Mouse (Mus musculus) ovary, postnatal 10 days (tissue): ENCODE data around the gene Fndc8.

ENCODE experiments used
- DNase-seq: peaks from one replicate; pipeline ENCODE4 v3.0.0; 2022; ENCODE audit warnings: low spot score

Gene Fndc8

DNA sequence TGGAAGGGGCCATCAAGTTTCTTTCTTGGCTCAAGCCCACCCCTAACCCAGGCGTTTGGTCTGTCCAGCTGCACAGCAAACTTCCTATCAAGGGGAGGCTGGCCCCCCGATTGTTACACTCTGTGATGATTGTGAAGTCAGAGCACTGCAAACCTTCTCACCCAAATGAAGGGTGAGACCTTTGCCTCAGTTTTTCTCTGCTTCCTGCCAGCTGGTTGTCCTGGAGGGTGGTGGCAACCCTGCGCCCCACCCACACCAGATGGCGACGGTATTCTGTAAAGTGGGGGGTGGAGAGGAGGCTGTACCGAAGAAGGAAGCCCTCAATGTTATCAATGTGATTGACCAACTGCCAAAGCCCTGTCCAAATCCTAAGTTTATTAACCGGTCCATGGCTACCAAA is at the start of gene Fndc8:
TSS of gene Fndc8 (plus strand) at position 189 of the 400 bp plus-strand sequence.
- no peak for DNase-seq

DNA sequence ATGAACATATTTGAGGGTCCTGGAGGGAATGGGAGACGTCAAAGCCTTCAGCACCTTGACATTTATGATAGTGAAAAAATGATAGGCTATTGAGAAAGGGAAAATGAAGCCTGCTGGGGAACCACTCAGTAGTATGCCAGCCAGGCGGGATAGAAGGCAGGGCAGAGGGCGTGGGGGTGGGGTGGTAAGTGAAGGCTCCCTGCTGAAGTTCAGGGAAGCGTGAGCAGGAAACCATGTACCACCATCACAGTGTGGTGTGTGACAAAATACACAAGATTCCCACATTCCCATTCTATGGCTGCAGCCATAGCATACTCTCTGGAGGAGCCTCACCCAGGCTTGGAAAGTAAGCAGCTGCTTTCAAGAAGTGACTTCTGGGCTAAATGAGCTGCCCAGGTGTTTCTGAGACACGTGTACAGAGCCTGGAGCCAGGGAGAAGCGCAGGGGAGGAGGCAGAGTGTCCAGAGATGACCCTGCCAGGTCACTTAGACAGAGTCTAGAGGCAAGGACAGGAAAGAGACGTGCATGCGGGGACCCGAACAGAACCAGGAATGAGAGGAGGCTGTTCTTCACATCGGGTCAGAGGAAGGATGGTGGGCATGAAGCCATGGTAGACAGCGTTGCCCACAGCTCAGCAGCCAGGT is 47.0 kb upstream of the Fndc8 start:
- DNase-seq: no peak

DNA sequence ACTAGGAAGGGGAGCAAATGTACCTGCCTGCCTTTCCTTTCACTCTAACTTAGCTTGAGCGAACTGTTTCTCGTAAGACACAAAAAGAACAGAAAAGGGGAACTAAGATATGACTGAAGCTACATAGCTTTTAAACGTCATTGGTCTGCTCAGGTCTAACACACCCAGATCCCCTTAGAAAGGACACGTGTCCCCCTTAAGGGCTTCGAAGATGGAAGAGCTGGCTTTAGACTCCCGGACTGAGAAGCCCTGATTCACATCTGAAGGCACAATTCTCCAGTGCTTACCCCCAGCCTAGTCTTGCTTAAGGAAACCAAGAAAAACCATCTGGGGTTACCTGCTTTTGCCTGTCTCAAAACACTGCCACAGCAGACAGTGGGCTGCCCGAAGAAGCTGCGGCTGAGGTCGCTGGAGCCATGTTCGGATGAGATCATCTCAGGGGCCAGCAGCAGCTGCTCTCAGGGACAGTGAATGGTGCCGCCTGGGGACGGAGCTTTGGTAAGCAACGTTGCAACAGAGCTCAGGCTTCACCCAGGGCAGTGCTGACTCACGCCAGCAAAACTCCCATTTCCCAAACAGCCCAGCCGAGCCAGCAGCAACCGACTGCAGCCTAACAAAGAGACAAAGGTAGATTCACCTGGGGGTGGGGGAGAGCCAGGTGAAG is 46.4 kb upstream of the Fndc8 start:
- DNase-seq: no peak

GRCm38 (mm10) chr11:82846079-82846436 is 45.9 kb upstream of the Fndc8 start:
- DNase-seq: no peak

DNA sequence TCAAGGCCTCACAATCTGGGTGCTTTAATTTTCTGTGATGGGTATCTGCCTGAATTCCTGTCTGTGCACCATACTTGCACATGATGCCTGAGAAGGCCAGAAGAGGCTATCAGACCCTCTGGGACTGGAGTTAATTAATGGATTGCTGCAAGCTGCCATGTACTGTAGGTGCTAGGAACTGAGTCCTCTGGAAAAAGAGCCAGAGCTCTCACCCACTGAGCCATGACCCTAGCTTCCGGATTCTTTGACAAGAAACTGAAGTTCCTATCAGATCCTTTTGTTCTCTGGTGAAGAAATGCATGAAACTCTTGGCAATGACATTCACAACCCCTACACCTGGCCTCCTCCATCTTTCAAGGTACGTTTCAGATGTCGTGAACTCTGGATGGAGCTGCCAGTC is 45.0 kb upstream of the Fndc8 start:
- no peak for DNase-seq

GRCm38 (mm10) chr11:82847571-82848000 is 44.3 kb upstream of the Fndc8 start:
- DNase-seq: no peak

GRCm38 (mm10) chr11:82850259-82850658 is 41.7 kb upstream of the Fndc8 start:
- DNase-seq: no peak

DNA sequence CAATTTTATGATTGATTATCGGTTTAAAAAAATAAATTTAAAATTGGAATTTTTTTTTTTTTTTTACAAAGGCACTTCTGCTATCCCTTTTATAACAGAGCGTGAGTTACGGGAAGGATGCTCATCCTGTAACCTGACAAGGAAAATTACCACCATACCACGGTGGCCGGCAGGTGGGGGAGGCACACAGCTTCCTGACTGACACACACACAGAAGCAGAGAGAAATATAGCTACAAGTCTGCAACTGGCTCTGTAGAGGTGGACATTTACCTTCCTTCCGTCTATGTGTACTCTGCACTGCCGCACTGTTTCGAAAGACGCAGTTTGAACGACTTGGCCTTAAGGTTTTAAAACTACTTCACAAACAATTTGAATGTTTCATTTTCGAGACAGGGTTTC is 39.8 kb upstream of the Fndc8 start:
- no peak for DNase-seq

- DNase-seq: no peak
These were observed 39.4 kb upstream of the Fndc8 start for GRCm38 (mm10) chr11:82852540-82852939.

GRCm38 (mm10) chr11:82852958-82853357 is 39.0 kb upstream of the Fndc8 start:
- no peak for DNase-seq

DNA sequence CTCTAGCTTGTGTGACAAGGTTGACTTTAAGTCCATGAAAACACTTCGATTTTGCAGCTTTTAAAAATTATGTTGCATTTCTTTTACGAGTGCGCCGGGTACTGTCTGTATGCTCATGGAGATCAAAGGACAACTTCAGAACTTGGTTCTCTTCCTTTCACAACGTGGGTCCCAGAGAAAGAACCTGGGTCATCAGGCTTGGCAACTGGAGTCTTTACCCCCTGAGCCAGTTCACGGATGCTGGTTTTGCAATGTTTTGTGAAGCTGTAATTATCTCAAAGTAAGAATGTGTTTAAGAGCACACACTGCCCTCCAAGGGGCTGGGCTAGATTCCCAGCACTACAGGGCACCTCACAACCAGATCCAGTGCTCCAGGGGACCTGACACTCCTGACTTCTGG is 37.8 kb upstream of the Fndc8 start:
- no peak for DNase-seq

- DNase-seq: no peak
These were observed 36.5 kb upstream of the Fndc8 start for GRCm38 (mm10) chr11:82855327-82855973.

DNA sequence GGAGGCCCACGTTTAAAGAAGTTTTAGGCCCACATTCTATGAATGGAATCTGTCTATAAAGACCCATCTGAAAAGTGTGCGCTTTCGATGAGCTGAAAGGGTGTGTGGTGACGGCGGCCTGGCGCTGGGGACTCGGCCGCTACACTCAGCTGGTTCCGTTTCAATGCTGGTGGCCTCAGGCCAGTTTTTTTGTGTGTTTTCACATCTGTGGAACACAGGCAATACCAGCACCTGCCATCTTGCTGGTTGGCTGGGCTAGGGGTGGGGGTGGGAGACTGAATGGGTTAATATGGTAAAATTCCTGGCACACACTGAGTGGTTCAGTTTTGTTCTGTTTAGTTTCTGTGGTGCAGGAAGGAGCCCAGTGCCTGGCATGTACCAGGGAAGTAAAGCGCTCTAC is 35.9 kb upstream of the Fndc8 start:
- DNase-seq: no peak

DNA sequence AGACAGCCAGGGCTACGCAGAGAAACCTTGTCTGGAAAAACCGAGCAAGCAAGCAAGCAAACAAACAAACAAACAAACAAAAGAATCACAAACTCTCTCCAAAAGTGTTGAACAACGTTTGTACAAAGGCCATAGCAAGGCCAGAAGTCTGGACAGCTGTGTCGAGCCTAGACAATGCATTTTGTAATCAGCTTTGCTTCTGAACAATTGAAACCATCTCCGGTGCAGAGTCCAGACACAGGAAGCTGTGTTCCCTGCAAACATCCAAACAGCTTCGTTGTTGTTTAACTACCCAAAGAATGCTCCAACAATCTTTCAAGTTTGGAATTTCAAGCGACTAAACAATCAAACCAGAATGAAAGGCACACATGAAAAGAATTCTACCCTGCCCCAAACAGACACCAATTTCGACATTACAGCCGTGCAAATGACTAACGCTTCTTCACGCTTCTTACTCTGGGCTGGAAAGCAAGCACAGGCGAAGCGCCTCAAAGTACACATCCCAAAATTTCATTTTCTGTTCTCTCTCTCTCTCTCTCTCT is 34.5 kb upstream of the Fndc8 start:
- no peak for DNase-seq

GRCm38 (mm10) chr11:82860759-82861158 is 31.2 kb upstream of the Fndc8 start:
- DNase-seq: no peak

- DNase-seq: no peak
These were observed 30.4 kb upstream of the Fndc8 start for GRCm38 (mm10) chr11:82861558-82861957.

GRCm38 (mm10) chr11:82862638-82863037 is 29.3 kb upstream of the Fndc8 start:
- DNase-seq: no peak

- no peak for DNase-seq
These were observed 28.9 kb upstream of the Fndc8 start for GRCm38 (mm10) chr11:82863059-82863458.

- no peak for DNase-seq
These were observed 28.4 kb upstream of the Fndc8 start for GRCm38 (mm10) chr11:82863488-82863931.

DNA sequence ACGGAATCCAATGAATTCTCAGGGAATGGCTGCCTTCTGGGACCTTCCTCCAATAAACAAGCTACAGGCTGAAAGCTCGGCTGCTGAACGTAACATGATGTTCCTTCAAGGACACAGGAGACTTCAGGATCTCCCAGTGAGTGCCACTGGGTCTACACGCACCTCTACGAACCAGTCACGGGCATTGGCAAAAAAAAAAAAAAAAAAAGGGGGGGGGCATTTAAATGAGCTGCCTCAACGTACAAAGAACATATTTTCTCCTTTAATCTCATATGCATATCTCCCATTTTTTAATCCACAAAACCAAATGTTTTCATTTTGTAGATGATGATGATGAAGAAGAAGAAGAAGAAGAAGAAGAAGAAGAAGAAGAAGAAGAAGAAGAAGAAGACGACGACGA is 26.0 kb upstream of the Fndc8 start:
- DNase-seq: no peak

DNA sequence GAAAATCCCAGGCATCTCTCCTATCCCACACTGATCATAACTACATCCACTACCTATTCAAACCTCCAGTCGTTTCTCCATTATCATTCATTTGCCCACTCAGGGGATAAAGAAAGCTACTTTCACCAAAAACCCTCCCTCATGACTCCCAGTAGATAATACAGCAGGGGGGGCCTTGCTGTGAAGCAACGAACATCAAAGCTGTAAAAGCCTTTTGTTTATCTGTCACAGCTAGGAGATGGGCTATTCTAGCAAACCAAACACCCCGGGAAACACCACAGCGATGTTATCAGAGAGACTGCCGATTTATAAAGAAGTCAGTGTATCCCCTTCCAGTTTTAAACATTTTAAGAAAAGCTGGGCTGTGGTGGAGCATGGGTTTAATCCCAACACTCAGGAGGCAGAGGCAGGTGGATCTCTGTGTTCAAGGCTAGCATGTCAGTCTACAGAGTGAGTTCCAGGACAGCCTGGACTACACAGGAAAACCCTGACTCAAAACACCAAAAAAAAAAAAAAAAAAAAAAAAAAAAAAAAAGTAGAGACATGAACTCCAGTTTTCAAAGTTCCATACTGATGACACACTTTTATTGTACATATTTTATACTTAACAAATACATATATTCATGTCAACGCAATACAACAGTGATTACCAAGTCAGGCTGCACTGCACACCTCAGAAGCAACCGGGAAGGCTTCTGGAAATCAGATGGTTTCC is 24.9 kb upstream of the Fndc8 start:
- DNase-seq: no peak

- no peak for DNase-seq
These were observed 24.0 kb upstream of the Fndc8 start for GRCm38 (mm10) chr11:82867956-82868355.
